Mouse (Mus musculus) heart, postnatal 36 days (tissue): ENCODE measurements at regions not wholly inside any gene's neighbourhood (a gene's known extent, or its start where the extent isn't known, plus 50 kb on each side); places are given as distances from the start of the nearest gene placed in this dataset.

Experiments
- DNase-seq, 2 experiments: peaks; one replicate each; pipeline ENCODE4 v3.0.0; 2021 to 2022
- intact Hi-C: fragments of 180-260 bp; cut with DNase I; formaldehyde crosslinking; loops from one replicate; pipeline ENCODE4 v1.15.1; 2025

DNA sequence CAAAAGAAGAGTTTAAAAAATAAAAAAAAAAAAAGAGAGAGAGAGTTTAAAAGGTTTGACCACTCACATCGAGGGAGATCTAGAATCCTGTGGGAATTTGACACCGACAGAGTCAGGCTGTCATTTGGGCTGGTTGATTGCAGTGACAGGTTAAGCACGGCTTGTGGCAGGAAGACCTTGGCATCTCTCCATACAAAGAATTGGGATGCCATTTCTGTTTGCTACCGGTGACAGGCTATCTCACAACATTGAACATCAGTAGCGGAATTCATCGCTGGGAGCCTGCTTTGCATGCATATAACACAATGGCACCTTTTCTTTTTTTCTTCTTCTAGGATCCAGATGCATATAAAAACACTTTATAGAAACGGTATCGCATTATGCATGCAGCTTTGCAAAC lies 53.7 kb upstream of the Gm26657 start:
- no peak for DNase-seq
- intact Hi-C loops: loop anchor here (10.0 kb wide), 1 partner anchor 1441 kb away; no protein-coding TSS in a partner anchor

- no peak for DNase-seq
- intact Hi-C loops: loop anchor here (2.0 to 10.0 kb wide), 3 partner anchors 193 to 1441 kb away; no protein-coding TSS in a partner anchor
These were observed 54.2 kb upstream of the Gm26657 start for GRCm38 (mm10) chr4:56685696-56686095.

GRCm38 (mm10) chr4:56685123-56685522 lies 54.7 kb upstream of the Gm26657 start:
- intact Hi-C loops: loop anchor here (2.0 to 10.0 kb wide), 3 partner anchors 192 to 1440 kb away; no protein-coding TSS in a partner anchor

GRCm38 (mm10) chr4:56684031-56684430 lies 55.8 kb upstream of the Gm26657 start:
- intact Hi-C loops: loop anchor here (2.0 to 10.0 kb wide), 3 partner anchors 191 to 1439 kb away; no protein-coding TSS in a partner anchor
- DNase-seq: no peak

More at GRCm38 (mm10) chr4:56685123-56685522, 54.7 kb upstream of the Gm26657 start:
- DNase-seq: peak; percentile 84 to 85

- intact Hi-C loops: loop anchor here (10.0 kb wide), 1 partner anchor 1436 kb away; no protein-coding TSS in a partner anchor
- DNase-seq: no peak
These were observed 58.7 kb upstream of the Gm26657 start for GRCm38 (mm10) chr4:56681121-56681520.

- DNase-seq: no peak
- intact Hi-C loops: no loop called here
These were observed 66.0 kb upstream of the Gm26657 start for GRCm38 (mm10) chr4:56673868-56674267.

- intact Hi-C loops: no loop called here
- DNase-seq: no peak
These were observed 74.9 kb upstream of the Gm26657 start for GRCm38 (mm10) chr4:56664921-56665320.

- intact Hi-C loops: no loop called here
- DNase-seq: no peak
These were observed 78.1 kb upstream of the Gm26657 start for GRCm38 (mm10) chr4:56661816-56662215.

DNA sequence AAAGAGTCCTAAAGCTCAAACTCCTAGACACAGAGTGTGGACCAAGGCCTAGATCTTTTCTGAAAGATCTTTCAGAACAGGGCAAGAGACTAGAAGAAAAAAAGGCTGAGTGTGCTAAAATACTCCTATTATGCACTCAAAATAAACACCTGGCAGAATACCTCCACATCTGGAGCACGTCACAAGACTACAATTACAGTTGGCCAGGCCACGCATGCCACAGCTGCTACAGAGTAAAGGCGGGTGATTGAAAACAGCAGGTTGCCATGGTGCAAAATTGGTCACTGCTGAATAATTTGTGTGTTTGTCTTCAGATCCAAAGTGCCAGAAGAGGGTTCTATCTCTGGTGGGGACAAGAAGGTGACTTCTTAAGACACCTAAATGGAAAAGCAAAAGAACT lies 82.8 kb upstream of the Gm26657 start:
- intact Hi-C loops: no loop called here
- DNase-seq: no peak

GRCm38 (mm10) chr4:56654327-56654726 lies 85.5 kb upstream of the Gm26657 start:
- intact Hi-C loops: no loop called here
- DNase-seq: no peak

- intact Hi-C loops: no loop called here
These were observed 87.1 kb upstream of the Gm26657 start for GRCm38 (mm10) chr4:56652819-56653218.

GRCm38 (mm10) chr4:56649731-56650130 lies 90.1 kb upstream of the Gm26657 start:
- intact Hi-C loops: no loop called here
- no peak for DNase-seq

More at GRCm38 (mm10) chr4:56652819-56653218, 87.1 kb upstream of the Gm26657 start:
- DNase-seq: peak in 1 of 2 experiments; percentile 11

DNA sequence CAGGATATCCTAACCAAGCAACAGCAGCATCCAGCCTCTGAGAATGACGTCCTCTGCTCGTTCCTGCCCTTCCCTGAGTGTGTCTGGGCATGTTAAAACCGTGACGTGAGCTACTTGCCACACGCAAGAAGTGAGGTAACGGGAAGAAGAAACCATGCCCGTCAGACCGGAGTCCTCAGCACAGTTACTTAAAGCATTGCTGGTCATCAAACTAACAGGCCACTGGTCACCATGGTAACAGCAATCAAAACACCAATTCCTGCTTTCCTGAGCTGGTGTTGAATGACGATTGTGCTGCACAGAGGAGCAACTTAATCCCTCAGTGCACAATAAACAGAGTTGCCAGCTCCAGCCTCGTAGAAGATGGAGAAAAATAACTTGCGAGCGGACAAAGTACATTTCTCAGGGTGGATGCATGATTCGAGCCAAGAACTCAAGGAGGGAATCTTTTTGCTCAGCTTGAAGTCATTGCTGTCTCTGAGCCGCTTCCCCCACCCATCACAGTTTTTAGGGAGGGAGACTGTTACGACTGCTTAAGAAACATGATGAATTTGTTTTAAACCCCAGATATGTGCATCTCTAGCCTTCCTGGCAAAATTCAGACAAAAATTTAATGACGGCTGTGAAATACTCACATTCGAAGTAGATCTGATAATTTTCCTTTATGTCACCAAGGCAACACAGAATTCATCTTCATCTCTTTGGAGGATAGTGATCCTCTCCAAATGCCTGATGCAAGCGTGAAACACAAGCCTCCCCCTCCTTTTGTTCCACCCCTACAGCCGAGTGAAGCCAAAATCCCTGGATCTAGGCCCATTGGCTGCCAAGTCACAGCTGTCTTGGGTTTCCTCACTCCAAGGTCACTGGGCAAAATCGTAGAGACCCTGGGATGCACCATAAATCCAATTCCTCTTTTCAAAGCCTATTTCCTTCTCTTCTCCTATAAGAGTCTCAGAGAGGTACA lies 95.6 kb upstream of the Gm26657 start:
- peak in 1 of 2 experiments; percentile 10 for DNase-seq
- intact Hi-C loops: no loop called here

- no peak for DNase-seq
- intact Hi-C loops: no loop called here
These were observed 96.4 kb upstream of the Gm26657 start for GRCm38 (mm10) chr4:56643491-56643890.

GRCm38 (mm10) chr4:56639709-56640108 lies 100.2 kb upstream of the Gm26657 start:
- DNase-seq: no peak
- intact Hi-C loops: no loop called here

GRCm38 (mm10) chr4:56638704-56639478 lies 101.0 kb upstream of the Gm26657 start:
- no peak for DNase-seq

DNA sequence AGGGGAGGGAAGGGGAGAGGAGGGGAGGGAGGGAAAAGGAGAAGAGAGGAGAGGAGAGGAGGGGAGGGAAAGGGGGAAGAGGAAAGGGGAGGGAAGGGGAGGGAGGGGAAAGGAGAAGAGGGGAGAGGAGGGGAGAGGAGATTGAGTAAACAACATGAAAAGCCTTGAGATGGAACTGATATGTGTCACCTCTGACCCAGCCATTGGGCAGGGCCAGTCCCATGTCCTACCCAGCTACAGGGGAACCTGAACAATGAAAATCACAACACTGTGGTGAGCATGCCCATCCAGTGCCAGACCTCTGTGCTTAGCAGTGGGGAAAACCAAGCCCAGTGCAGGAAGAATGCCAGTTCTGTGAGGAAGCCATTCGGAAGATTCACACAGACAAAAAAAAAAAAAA lies 103.6 kb upstream of the Gm26657 start:
- intact Hi-C loops: no loop called here
- DNase-seq: no peak

More at GRCm38 (mm10) chr4:56638704-56639478, 101.0 kb upstream of the Gm26657 start:
- intact Hi-C loops: no loop called here

GRCm38 (mm10) chr4:56633528-56633927 lies 106.3 kb upstream of the Gm26657 start:
- DNase-seq: no peak
- intact Hi-C loops: no loop called here

DNA sequence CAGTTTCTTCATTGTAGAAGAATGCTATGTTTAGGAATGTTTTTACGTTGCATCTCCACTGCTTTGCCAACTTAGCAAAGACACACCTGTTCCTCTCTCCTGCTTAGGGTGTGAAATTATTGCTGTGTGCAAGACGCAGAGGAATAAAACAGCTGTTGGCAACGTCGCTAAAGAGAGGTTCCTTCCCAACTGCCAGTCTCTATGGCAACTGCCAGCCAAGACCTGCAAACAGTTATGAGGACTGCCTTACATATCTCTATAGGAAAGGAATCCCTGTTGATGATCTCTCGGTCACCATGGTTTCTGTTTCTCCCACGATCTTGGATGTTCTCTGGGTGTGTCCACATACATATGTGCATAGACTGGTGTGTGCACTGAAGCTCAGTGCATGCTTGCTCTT lies 109.6 kb upstream of the Gm26657 start:
- intact Hi-C loops: no loop called here
- no peak for DNase-seq

GRCm38 (mm10) chr4:56627206-56627605 lies 112.7 kb upstream of the Gm26657 start:
- intact Hi-C loops: no loop called here
- no peak for DNase-seq

DNA sequence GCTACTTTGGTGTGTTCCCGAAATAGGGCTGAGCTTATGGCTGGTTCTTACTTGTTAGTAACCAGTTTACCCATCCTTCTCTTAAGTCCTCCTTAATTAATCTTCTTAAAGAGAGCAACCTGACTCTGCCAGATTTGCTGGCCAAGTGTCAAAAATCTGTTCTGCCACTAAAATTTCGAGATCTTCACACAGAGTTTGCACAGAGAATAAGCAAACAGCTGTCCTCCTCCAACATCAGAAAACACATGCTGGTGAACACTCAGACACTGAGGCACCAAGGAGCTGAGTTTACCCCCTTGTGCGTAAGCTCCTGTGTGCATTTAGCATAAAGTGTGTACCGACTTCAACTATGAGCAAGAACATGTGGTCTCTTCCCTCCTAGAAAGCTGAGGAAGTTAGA lies 118.1 kb upstream of the Gm26657 start:
- intact Hi-C loops: no loop called here
- DNase-seq: no peak
